Mouse (Mus musculus): ENCODE measurements around the gene Slc22a18. TPM values are rescaled to one million over a fixed set of nuclear protein-coding genes. Genes with fewer than 3 reads are reported as not detected.

The Slc22a18 gene
- polyA plus RNA-seq, 1 experiment from 2014 or later, result 0.61 TPM

- ATAC-seq (ENCODE audit: low FRiP score), result peak; percentile 46; the same call in 1 of the 2 replicates
- 4% methylated on average over 50 of the region's 53 CpGs for WGBS
- no peaks in the 10 kb centered on the region for H3K9me3 ChIP-seq (replicated peaks)
- peak overlapping the region; percentile 44 for H3K9ac ChIP-seq (replicated peaks)
- H3K27me3 ChIP-seq (replicated peaks), result peaks cover 15% of the 10 kb centered on the region
- H3K27ac ChIP-seq (replicated peaks), result 0 out of 2 replicates have a peak overlapping the region, but pooled peaks have one; percentile 33
- peak overlapping the region; percentile 72 for H3K4me2 ChIP-seq
- H3K36me3 ChIP-seq, result no peaks in the 10 kb centered on the region
- H3K4me3 ChIP-seq (replicated peaks), result peak overlapping the region; percentile 39
- H3K4me1 ChIP-seq, result peaks cover 23% of the 10 kb centered on the region
Measured at GRCm38 (mm10) chr7:143445651-143446460, 27.7 kb upstream of the Slc22a18 start.

DNA sequence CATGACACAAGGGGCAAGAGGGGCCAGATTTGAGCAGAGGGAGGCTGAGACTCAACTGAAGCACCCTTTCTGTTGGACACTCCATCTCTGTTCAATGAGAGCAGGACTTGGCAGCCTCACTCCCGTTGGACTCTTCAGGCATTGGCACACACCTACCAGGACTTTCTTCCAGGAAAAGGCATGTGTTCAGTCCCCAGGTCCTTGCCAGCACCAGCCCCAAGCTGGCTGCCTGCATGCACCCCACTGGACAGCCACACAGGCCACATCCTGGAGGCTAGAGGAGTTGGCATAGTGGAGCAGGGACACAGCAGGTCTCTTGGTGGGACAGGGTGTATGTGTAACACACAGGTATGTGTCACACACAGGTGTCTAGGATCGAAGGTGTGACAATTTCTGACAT is 26.4 kb upstream of the Slc22a18 start:
- H3K4me1 ChIP-seq, result peaks cover 23% of the 10 kb centered on the region
- no peak for ATAC-seq (ENCODE audit: low FRiP score)
- H3K9me3 ChIP-seq (replicated peaks), result no peaks in the 10 kb centered on the region
- peaks cover 15% of the 10 kb centered on the region for H3K27me3 ChIP-seq (replicated peaks)
- no peak overlapping the region for H3K9ac ChIP-seq (replicated peaks)
- WGBS, result 80% methylated on average over 2 of the region's 2 CpGs
- H3K36me3 ChIP-seq, result no peaks in the 10 kb centered on the region
- H3K4me2 ChIP-seq, result no peak overlapping the region
- H3K4me3 ChIP-seq (replicated peaks), result no peak overlapping the region
- no peak overlapping the region for H3K27ac ChIP-seq (replicated peaks)

- H3K27ac ChIP-seq (replicated peaks), result peak overlapping the region; percentile 75
- WGBS, result 18% methylated on average over 37 of the region's 38 CpGs
- no peaks in the 10 kb centered on the region for H3K36me3 ChIP-seq
- H3K4me1 ChIP-seq, result peaks cover 21% of the 10 kb centered on the region; the same call in 1 of the 2 replicates
- H3K4me3 ChIP-seq (replicated peaks), result peak overlapping the region; percentile 57
- no peak for ATAC-seq (ENCODE audit: low FRiP score)
- H3K4me2 ChIP-seq, result peak overlapping the region; percentile 61
- no peaks in the 10 kb centered on the region for H3K27me3 ChIP-seq (replicated peaks)
- H3K9me3 ChIP-seq (replicated peaks), result 0 out of 2 replicates have a peak, but pooled peaks cover 3% of the 10 kb centered on the region
- peak overlapping the region; percentile 57 for H3K9ac ChIP-seq (replicated peaks)
Measured at GRCm38 (mm10) chr7:143458963-143459331, 14.6 kb upstream of the Slc22a18 start.

- peak overlapping the region; percentile 57 for H3K9ac ChIP-seq (replicated peaks)
- WGBS, result 23% methylated on average over 99 of the region's 100 CpGs
- H3K27ac ChIP-seq (replicated peaks), result peak overlapping the region; percentile 75
- no peaks in the 10 kb centered on the region for H3K36me3 ChIP-seq
- H3K27me3 ChIP-seq (replicated peaks), result 0 out of 2 replicates have a peak, but pooled peaks cover 3% of the 10 kb centered on the region
- H3K9me3 ChIP-seq (replicated peaks), result 0 out of 2 replicates have a peak, but pooled peaks cover 3% of the 10 kb centered on the region
- H3K4me2 ChIP-seq, result peak overlapping the region; percentile 61
- peak overlapping the region; percentile 57 for H3K4me3 ChIP-seq (replicated peaks)
- peaks cover 27% of the 10 kb centered on the region for H3K4me1 ChIP-seq
- ATAC-seq (ENCODE audit: low FRiP score), result no peak
Measured at GRCm38 (mm10) chr7:143459332-143460211, 14.0 kb upstream of the Slc22a18 start.

DNA sequence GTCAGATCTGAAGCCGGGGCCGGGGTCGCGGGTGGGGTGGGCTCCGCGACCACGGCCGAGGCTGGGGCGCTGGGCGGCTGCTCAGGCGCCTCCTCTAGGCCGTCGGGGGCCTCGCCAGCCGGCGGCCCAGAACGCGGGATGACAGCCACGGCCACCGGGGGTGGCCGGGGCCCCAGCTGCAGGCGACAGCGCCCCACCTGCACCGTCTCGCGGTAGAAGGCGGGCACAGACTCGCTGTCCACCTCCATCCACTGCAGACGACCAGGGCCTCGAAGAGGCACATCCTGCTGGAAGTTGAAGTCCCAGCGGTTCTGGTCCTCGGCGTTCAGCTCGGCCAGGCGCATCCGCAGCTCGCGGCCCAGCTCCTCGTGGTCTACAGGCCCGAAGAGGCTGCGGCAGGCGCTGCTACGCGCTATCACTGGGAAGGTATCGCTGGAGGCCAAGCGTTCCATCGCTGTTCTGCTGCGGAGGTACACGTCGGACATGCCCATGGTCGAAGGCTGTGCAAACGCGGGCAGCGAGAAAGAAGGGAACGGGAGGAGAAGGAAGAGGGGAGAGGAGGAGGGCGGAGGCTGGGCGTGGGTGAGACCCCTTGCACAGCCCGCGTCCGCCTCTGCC is 13.2 kb upstream of the Slc22a18 start:
- no peaks in the 10 kb centered on the region for H3K36me3 ChIP-seq
- H3K27me3 ChIP-seq (replicated peaks), result 0 out of 2 replicates have a peak, but pooled peaks cover 3% of the 10 kb centered on the region
- H3K27ac ChIP-seq (replicated peaks), result peak overlapping the region; percentile 75
- peaks cover 33% of the 10 kb centered on the region for H3K4me1 ChIP-seq
- 0 out of 2 replicates have a peak, but pooled peaks cover 3% of the 10 kb centered on the region for H3K9me3 ChIP-seq (replicated peaks)
- WGBS, result 33% methylated on average over 59 of the region's 60 CpGs
- H3K4me2 ChIP-seq, result peak overlapping the region; percentile 61
- H3K4me3 ChIP-seq (replicated peaks), result peak overlapping the region; percentile 57
- H3K9ac ChIP-seq (replicated peaks), result peak overlapping the region; percentile 57
- peak; percentile 25 for ATAC-seq (ENCODE audit: low FRiP score)

- Histone ChIP-seq H3K27ac (replicated peaks) (peak within 1 kb of the TSS; percentile 75), H3K4me1 (peaks cover 33% of the 10 kb centered on the region), H3K9ac (replicated peaks) (peak within 1 kb of the TSS; percentile 57), H3K36me3 (no peaks in the 10 kb centered on the region), H3K4me3 (replicated peaks) (peak within 1 kb of the TSS; percentile 57), H3K4me2 (peak within 1 kb of the TSS; percentile 61), H3K9me3 (replicated peaks) (0 out of 2 replicates have a peak, but pooled peaks cover 3% of the 10 kb centered on the region), H3K27me3 (replicated peaks) (0 out of 2 replicates have a peak, but pooled peaks cover 3% of the 10 kb centered on the region)
- peak; percentile 88 for ATAC-seq (ENCODE audit: low FRiP score)
- 28% methylated on average over 47 of the region's 48 CpGs for WGBS
Measured at GRCm38 (mm10) chr7:143460874-143461273, 12.7 kb upstream of the Slc22a18 start, which contains the start of gene Cdkn1c. Cdkn1c (minus strand) TSS chr7:143461050.

DNA sequence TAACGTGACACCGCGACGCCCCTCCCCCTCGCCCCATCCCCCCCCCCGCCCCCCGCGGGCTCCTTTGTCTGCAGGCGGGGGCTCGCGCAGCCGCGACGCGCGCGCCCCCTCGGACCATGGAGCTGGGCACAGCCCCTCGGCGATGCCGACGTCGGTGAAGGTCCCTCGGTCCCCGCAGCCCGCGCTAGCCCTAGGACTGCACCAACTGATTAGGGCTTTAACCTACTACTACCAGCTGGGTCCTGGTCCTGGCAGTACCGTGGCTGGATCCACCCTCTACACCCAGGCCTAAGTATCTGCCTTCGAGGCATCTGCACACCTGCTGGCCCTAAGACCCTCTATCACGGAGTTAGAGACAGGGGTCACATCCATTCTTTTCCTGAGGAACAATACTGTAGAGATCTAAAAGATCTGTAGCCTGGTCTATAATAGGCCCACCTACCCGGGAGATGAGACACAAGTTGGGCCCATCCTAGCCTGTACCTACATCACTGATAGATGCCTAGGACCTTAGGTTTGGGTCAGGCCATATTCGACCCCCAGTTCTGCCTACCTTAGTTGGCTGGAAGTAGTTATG is 12.2 kb upstream of the Slc22a18 start:
- peak; percentile 60 for ATAC-seq (ENCODE audit: low FRiP score)
- no peaks in the 10 kb centered on the region for H3K36me3 ChIP-seq
- peak overlapping the region; percentile 64; the same call in 1 of the 2 replicates for H3K27ac ChIP-seq (replicated peaks)
- H3K27me3 ChIP-seq (replicated peaks), result 0 out of 2 replicates have a peak, but pooled peaks cover 3% of the 10 kb centered on the region
- H3K4me1 ChIP-seq, result peaks cover 33% of the 10 kb centered on the region
- WGBS, result 25% methylated on average over 30 of the region's 32 CpGs
- peak overlapping the region; percentile 57 for H3K4me3 ChIP-seq (replicated peaks)
- peak overlapping the region; percentile 61 for H3K4me2 ChIP-seq
- 0 out of 2 replicates have a peak, but pooled peaks cover 3% of the 10 kb centered on the region for H3K9me3 ChIP-seq (replicated peaks)
- peak overlapping the region; percentile 21 for H3K9ac ChIP-seq (replicated peaks)

- H3K27ac ChIP-seq (replicated peaks), result no peak overlapping the region
- peak overlapping the region; percentile 61; the same call in 1 of the 2 replicates for H3K4me2 ChIP-seq
- H3K4me3 ChIP-seq (replicated peaks), result no peak overlapping the region
- ATAC-seq (ENCODE audit: low FRiP score), result no peak
- H3K4me1 ChIP-seq, result peaks cover 33% of the 10 kb centered on the region
- 0 out of 2 replicates have a peak, but pooled peaks cover 3% of the 10 kb centered on the region for H3K9me3 ChIP-seq (replicated peaks)
- no peak overlapping the region for H3K9ac ChIP-seq (replicated peaks)
- no peaks in the 10 kb centered on the region for H3K36me3 ChIP-seq
- 0 out of 2 replicates have a peak, but pooled peaks cover 3% of the 10 kb centered on the region for H3K27me3 ChIP-seq (replicated peaks)
- 42% methylated on average over 11 of the region's 11 CpGs for WGBS
Measured at GRCm38 (mm10) chr7:143461920-143462319, 11.6 kb upstream of the Slc22a18 start.

DNA sequence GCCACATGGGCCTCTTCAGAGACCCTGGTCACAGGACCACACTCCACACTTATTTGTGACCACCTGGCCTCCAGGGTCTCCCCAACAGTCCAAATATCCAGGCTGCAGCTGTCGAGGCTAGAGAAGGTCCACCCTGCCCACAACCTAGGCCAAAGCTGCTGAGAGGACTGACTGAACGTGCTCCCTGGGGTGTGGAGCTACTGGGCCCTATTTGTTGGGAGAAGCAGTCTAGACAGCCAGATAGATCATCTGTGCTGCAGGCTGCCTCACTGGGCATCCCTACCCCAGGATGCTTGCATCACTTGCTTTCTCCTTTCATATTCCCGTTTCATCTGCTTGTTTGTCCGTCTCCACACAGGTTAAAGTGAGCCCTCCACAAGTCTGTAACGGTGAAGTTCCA is 11.0 kb upstream of the Slc22a18 start:
- 0 out of 2 replicates have a peak, but pooled peaks cover 3% of the 10 kb centered on the region for H3K27me3 ChIP-seq (replicated peaks)
- 0 out of 2 replicates have a peak, but pooled peaks cover 3% of the 10 kb centered on the region for H3K9me3 ChIP-seq (replicated peaks)
- no peak overlapping the region for H3K4me2 ChIP-seq
- no peak overlapping the region for H3K9ac ChIP-seq (replicated peaks)
- H3K36me3 ChIP-seq, result no peaks in the 10 kb centered on the region
- H3K4me3 ChIP-seq (replicated peaks), result no peak overlapping the region
- 70% methylated on average over 5 of the region's 5 CpGs for WGBS
- no peak overlapping the region for H3K27ac ChIP-seq (replicated peaks)
- ATAC-seq (ENCODE audit: low FRiP score), result no peak
- H3K4me1 ChIP-seq, result peaks cover 33% of the 10 kb centered on the region

- no peak for ATAC-seq (ENCODE audit: low FRiP score)
- Histone ChIP-seq H3K4me2 (0 out of 2 replicates have a peak overlapping the region, but pooled peaks have one; percentile 15), H3K27me3 (replicated peaks) (0 out of 2 replicates have a peak, but pooled peaks cover 3% of the 10 kb centered on the region), H3K36me3 (no peaks in the 10 kb centered on the region), H3K4me3 (replicated peaks) (no peak overlapping the region), H3K9ac (replicated peaks) (no peak overlapping the region), H3K9me3 (replicated peaks) (0 out of 2 replicates have a peak, but pooled peaks cover 3% of the 10 kb centered on the region), H3K4me1 (peaks cover 32% of the 10 kb centered on the region), H3K27ac (replicated peaks) (0 out of 2 replicates have a peak overlapping the region, but pooled peaks have one; percentile 23)
- WGBS, result 25% methylated on average over 11 of the region's 11 CpGs
Measured at GRCm38 (mm10) chr7:143463865-143464415, 9.6 kb upstream of the Slc22a18 start.
